Mouse (Mus musculus) stomach, embryonic 14.5 days (tissue): ENCODE measurements around the gene Fhl3. TPM values are rescaled to one million over a fixed set of nuclear protein-coding genes. Genes with fewer than 3 reads are reported as not detected.
"Not testable (repeated sequence)": the region's sequence is repeated elsewhere in the genome, so short reads cannot be mapped to it uniquely, and the experiment has no call there.

Experiments used
- ATAC-seq: fragments of 200-750 bp; cut with Nextera tagmentation; 2 replicates; pipeline ENCODE4 v1.8.0; 2017; ENCODE audit warnings: low read depth, moderate TSS enrichment; ENCODE audit not compliant: insufficient number of reproducible peaks, insufficient read depth, low FRiP score
- H3K27ac ChIP-seq: fragments of 300-500 bp; sonication (generic); 2 replicates; pipeline ENCODE4 v1.5.1; 2014; ENCODE audit warnings: mild to moderate bottlenecking, low read length, moderate library complexity, mixed read lengths
- H3K27me3 ChIP-seq: fragments of 300-500 bp; sonication (generic); 2 replicates; pipeline ENCODE4 v1.6.1; 2014; ENCODE audit warnings: low read length, control low read depth, mixed read lengths; ENCODE audit not compliant: control insufficient read depth, insufficient read depth
- H3K36me3 ChIP-seq: fragments of 300-500 bp; sonication (generic); 2 replicates; pipeline ENCODE4 v1.6.1; 2014; ENCODE audit warnings: mild to moderate bottlenecking, control low read depth, low read length, moderate library complexity, mixed read lengths; ENCODE audit not compliant: control insufficient read depth, insufficient read depth
- H3K4me1 ChIP-seq: fragments of 300-500 bp; sonication (generic); 2 replicates; pipeline ENCODE4 v1.6.1; 2014; ENCODE audit warnings: low read length, control low read depth, mixed read lengths; ENCODE audit not compliant: control insufficient read depth, insufficient read depth
- H3K4me2 ChIP-seq: fragments of 300-500 bp; sonication (generic); replicated peaks from 2 replicates; pipeline ENCODE4 v1.6.1; 2014; ENCODE audit warnings: low read depth, low read length, control low read depth
- H3K4me3 ChIP-seq: fragments of 300-500 bp; sonication (generic); 2 replicates; pipeline ENCODE4 v1.5.1; 2014; ENCODE audit warnings: low read depth, low read length, control low read depth
- H3K9ac ChIP-seq: fragments of 300-500 bp; sonication (generic); replicated peaks from 2 replicates; pipeline ENCODE4 v1.6.1; 2014; ENCODE audit warnings: low read depth, mild to moderate bottlenecking, control low read depth, low read length, moderate library complexity, mixed read lengths
- H3K9me3 ChIP-seq: fragments of 300-500 bp; sonication (generic); 2 replicates; pipeline ENCODE4 v1.6.1; 2016; ENCODE audit warnings: low read depth, low read length, control low read depth; ENCODE audit not compliant: control insufficient read depth
- WGBS: fragments of 180-500 bp; shearing (Covaris S2); extraction: QIAGEN DNeasy Blood & Tissue Kit; methylation state at CpG from one replicate; pipeline ENCODE4 v1.1.7; 2014; 5-methylcytosine and 5-hydroxymethylcytosine counted together
- polyA plus RNA-seq: library from polyadenylated mRNA; unstranded; fragments of >200 nt; fragmentation: Nextera tagmentation; extraction: Ambion mirVana; gene quantifications from 2 replicates; pipeline ENCODE4 v1.2.1, GENCODE M21; 2014

Fhl3 gene
- polyA plus RNA-seq, 1 experiment from 2014 or later: 20.4 TPM

DNA sequence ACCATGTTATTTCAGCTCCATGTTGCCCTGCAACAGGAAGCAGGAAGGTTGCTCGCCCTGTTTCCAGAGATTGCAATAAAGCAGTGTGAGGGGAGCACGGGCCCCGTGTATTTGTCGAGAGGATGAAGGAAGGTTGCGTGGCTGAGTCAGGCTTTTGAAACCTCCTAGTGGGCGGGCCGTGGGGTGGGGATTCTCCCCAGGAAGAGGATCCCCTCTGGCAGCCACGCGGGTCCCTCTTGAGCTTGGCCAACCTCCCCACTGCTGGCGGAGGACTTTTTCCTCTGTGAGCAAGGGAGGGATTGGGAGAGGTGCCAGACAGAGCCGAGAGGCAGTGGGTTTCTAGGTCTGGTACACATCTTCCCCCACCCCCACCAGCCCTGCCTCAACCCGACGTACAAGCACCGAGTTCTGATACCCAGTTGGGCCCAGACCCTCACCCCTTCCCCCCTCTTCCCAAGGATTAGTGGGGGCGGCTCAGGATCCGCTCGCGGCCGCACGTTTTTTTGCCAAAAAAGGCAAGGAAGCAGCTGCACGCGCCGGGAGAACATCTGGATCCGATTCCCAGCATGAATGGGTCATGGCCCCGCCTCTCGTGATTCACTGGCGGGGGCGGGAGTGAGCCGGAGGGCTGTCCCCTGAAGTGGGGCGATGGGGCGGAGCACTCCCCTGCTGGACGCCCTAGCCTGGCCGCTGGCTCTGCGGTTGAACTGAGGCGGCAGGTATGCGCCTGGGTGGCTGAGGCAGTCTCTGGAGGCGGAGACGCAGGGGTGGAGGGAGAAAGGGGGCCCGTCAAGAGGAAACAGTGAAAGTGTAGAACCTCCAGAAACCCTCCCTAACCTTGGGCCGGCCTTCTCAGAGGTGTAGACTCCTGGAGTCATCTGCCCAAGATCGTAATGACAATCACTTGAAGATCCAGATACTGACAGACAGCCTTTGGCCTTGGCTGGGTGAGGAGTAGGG lies 8.3 kb downstream of the Fhl3 start:
- peak overlapping the region; percentile 90 for H3K27ac ChIP-seq
- H3K36me3 ChIP-seq: no peaks in the 10 kb centered on the region; the same call in 1 of the 2 replicates
- H3K27me3 ChIP-seq: no peaks in the 10 kb centered on the region
- peak; percentile 90 for ATAC-seq
- H3K9me3 ChIP-seq: no peaks in the 10 kb centered on the region
- H3K4me2 ChIP-seq: peak overlapping the region; percentile 37
- WGBS: 1% methylated on average over 41 of the region's 41 CpGs
- H3K4me1 ChIP-seq: peaks cover 37% of the 10 kb centered on the region
- no peak overlapping the region for H3K9ac ChIP-seq
- peak overlapping the region; percentile 10 for H3K4me3 ChIP-seq

DNA sequence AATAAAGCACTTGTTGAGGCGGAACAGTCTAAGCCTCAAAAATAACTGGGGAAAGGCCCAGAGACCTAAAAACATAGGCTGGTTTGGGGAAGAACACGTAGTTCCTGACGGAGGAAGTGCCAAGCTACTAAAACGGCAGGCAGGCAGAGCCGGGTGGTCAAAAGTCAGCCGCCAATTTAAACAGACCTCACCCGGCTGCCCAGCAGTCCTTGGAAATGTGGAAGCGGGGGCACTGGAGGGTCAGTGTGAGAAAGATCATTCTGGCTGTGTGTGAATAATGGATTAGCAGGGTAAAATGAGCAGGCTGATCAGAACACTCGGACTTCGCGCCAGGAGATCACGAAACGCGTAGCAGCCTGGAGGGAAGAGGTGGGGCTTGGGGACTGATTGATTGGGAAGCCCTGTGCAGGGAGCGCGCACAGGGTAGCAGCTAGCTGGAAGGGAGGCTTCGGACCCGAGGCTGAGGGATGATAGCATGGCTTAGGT lies 9.5 kb downstream of the Fhl3 start:
- no peaks in the 10 kb centered on the region for H3K27me3 ChIP-seq
- peak overlapping the region; percentile 90 for H3K27ac ChIP-seq
- 2% methylated on average over 18 of the region's 18 CpGs for WGBS
- H3K4me3 ChIP-seq: peak overlapping the region; percentile 8; the same call in 1 of the 2 replicates
- H3K9me3 ChIP-seq: no peaks in the 10 kb centered on the region
- no peaks in the 10 kb centered on the region; the same call in 1 of the 2 replicates for H3K36me3 ChIP-seq
- H3K4me1 ChIP-seq: peaks cover 25% of the 10 kb centered on the region
- H3K4me2 ChIP-seq: peak overlapping the region; percentile 37
- no peak for ATAC-seq
- no peak overlapping the region for H3K9ac ChIP-seq

DNA sequence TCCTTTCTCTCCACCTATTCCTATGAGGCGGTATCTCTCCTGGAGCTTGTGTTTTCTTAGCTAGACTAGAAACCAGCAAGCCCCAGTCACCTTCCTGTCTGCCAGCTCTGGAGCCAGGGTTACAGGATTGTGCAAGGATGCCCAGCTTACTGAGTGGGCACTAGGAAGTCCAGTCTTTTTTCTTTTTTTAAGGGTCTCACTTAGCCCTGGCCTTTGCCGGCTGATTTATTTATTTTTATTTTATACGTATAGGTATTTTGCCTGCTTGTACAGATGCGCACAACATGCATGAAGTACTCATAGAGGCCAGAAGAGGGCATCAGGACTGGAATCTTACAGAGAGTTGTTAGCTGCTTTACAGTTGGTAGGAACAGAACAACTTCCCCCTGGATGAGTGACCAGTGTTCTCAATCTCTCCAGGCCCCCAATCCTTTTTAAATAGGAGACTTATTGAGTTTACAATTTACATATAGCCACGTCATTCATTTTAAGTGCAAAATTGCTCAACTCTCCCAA lies 10.3 kb downstream of the Fhl3 start:
- Histone ChIP-seq H3K9me3 (no peaks in the 10 kb centered on the region), H3K9ac (no peak overlapping the region), H3K4me1 (peaks cover 20% of the 10 kb centered on the region), H3K4me2 (peak overlapping the region; percentile 37; the same call in 1 of the 2 replicates), H3K27ac (peak overlapping the region; percentile 90; the same call in 1 of the 2 replicates), H3K36me3 (peaks cover 5% of the 10 kb centered on the region), H3K4me3 (no peak overlapping the region), H3K27me3 (no peaks in the 10 kb centered on the region)
- no peak for ATAC-seq
- WGBS: 5% methylated on average over 5 of the region's 5 CpGs

DNA sequence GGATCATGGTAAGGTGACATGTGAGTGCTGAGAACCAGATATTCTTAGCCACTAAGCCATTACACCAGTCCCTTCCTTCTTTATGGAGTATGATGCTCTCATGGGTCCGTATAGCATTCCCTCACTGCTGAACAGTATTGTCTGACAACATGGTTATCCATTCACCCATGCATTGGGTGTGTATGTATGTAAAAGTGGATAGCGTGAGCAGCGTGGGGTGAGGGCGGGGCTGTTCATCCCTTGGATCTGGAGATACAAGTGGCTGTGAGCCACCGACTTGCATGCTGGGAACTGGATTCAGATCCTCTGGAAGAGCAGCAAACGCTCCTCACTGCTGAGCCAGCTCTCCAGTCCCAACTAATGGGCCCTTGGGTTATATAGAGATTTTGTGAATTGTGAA lies 12.1 kb downstream of the Fhl3 start:
- Histone ChIP-seq H3K4me2 (no peak overlapping the region), H3K27ac (no peak overlapping the region), H3K4me1 (peaks cover 24% of the 10 kb centered on the region), H3K36me3 (peaks cover 19% of the 10 kb centered on the region), H3K9ac (no peak overlapping the region), H3K4me3 (no peak overlapping the region), H3K9me3 (no peaks in the 10 kb centered on the region), H3K27me3 (no peaks in the 10 kb centered on the region)
- WGBS: 84% methylated on average over 6 of the region's 6 CpGs
- no peak for ATAC-seq

DNA sequence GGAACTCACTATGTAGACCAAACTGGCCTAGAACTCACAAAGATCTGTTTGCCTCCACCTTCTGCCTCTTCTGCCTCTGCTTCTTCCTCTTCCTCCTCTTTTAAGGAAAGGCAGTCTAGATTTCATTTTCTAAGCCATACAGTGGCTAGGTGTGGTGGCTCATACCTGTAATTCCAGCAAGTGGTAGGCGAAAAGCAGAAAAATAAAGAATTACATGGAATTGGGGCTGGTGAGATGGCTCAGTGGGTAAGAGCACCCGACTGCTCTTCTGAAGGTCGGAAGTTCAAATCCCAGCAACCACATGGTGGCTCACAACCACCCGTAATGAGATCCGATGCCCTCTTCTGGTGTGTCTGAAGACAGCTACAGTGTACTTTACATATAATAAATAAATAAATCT lies 13.3 kb downstream of the Fhl3 start:
- Histone ChIP-seq H3K4me1 (peaks cover 24% of the 10 kb centered on the region), H3K36me3 (peaks cover 31% of the 10 kb centered on the region)
- not testable (repeated sequence) for ATAC-seq, H3K27me3 ChIP-seq, H3K4me3 ChIP-seq, H3K9ac ChIP-seq, H3K27ac ChIP-seq, H3K4me2 ChIP-seq, H3K9me3 ChIP-seq
- 61% methylated on average over 5 of the region's 5 CpGs for WGBS

GRCm38 (mm10) chr4:124714545-124715481 lies 14.3 kb downstream of the Fhl3 start, which contains the start of gene Sf3a3:
TSS of gene Sf3a3 (plus strand) at chr4:124714776.
- under 1% methylated on average over 57 of the region's 57 CpGs for WGBS
- ATAC-seq: peak; percentile 91
- peaks cover 18% of the 10 kb centered on the region; the same call in 1 of the 2 replicates for H3K4me1 ChIP-seq
- H3K9ac ChIP-seq: peak within 1 kb of the TSS; percentile 89
- H3K4me2 ChIP-seq: peak within 1 kb of the TSS; percentile 88
- H3K9me3 ChIP-seq: no peaks in the 10 kb centered on the region
- H3K4me3 ChIP-seq: peak within 1 kb of the TSS; percentile 79
- H3K27me3 ChIP-seq: no peaks in the 10 kb centered on the region
- H3K36me3 ChIP-seq: peaks cover 41% of the 10 kb centered on the region
- H3K27ac ChIP-seq: peak within 1 kb of the TSS; percentile 52; the same call in 1 of the 2 replicates

DNA sequence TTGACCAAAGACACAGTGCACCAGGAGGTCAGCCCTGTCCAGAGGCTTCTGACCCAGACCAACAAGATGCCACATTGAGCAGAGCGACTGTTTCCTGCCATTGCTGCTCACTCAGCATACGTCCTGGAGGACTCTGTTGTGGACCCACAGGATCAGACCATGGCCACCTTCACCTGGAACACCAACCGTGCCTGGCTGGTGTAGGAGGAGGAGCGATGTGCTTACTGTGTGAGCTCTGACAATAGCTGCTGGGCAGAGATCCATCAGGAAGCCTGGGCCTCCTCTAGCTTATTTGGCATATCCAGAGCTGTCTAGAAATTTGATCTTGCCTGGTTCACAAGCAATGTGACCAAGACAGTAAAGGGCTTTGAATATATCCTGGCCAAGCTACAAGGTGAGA lies 18.6 kb downstream of the Fhl3 start:
- Histone ChIP-seq H3K4me2 (no peak overlapping the region), H3K9me3 (no peaks in the 10 kb centered on the region), H3K4me3 (no peak overlapping the region), H3K27ac (no peak overlapping the region), H3K9ac (no peak overlapping the region), H3K27me3 (no peaks in the 10 kb centered on the region), H3K36me3 (peaks cover 63% of the 10 kb centered on the region), H3K4me1 (peaks cover 7% of the 10 kb centered on the region; the same call in 1 of the 2 replicates)
- ATAC-seq: no peak
- 93% methylated on average over 4 of the region's 4 CpGs for WGBS

DNA sequence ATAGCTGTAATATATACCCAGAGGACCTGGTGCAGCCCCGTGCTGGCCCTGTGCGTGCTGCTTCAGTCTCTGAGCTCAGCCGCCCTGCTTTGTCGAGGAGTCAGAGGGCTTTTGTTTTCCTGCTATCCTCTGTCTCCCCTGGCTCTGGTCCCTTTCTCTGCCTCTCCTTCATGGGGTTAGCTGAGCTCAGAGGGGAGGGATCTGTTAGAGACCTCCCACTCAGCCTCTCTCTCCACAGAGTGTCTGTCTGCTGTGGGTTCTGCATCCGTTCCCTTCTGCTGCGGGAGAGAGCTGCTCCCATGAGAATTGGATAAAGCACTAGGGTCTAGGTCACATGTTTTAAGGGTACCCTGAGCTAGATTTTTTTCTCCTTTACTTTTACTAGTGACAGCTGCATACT lies 25.6 kb downstream of the Fhl3 start:
- H3K4me2 ChIP-seq: no peak overlapping the region
- H3K27me3 ChIP-seq: no peaks in the 10 kb centered on the region
- H3K4me1 ChIP-seq: no peaks in the 10 kb centered on the region
- no peak overlapping the region for H3K27ac ChIP-seq
- H3K9ac ChIP-seq: no peak overlapping the region
- H3K9me3 ChIP-seq: no peaks in the 10 kb centered on the region
- WGBS: 89% methylated on average over 6 of the region's 6 CpGs
- H3K36me3 ChIP-seq: peaks cover 74% of the 10 kb centered on the region
- no peak for ATAC-seq
- no peak overlapping the region for H3K4me3 ChIP-seq
